Mouse (Mus musculus) cerebellum, postnatal 4 days (tissue): ENCODE data around the gene AC124502.3.
A peak's percentile ranks its signal among the peaks of the same experiment; 100 is the strongest.
"Not testable (repeated sequence)": the region's sequence is repeated elsewhere in the genome, so short reads cannot be mapped to it uniquely, and the experiment has no call there.

Experiments
- DNase-seq, 2 experiments: peaks; one replicate each; pipeline ENCODE4 v3.0.0; 2022; ENCODE audit warnings: low spot score in 2 of 2, mixed read lengths in 1 of 2

AC124502.3 gene

DNA sequence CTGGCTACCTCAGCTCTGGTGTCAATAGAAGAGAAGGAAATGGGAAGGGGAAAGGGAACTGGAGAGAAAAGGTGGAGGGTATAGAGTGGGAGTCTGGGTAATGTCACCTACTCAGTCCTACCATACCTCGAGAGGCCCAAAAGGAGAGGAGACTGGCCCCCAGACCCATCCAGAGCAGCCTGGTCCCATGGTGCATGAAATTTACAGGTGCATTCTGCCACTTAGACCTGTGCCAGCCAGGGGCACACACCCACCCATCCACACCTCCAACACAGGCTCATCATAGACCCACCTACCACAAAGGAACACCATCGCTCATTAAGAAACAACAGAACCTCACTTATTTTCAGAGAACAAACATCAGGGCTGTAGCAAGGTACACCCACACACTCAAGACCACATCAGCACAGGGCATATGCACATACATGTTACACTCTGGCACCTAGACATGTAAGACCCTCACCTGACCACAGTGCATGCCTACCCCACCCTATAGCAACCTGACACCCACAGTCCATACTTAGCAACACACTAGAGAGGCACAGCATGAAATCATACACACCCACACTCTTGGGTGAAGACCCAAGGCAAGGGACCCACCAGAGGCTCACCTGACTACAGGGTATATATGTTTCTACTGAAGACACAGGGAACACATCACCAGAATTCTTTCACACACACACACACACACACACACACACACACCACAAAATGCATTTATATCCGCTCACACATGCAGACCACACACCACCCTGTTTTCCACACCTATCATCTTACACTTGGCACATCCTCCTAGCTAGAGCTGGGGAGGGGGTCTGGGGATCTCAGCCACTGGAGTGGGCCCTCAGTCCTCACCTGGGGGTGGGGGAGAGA lies 45.5 kb downstream of the AC124502.3 start:
- DNase-seq: no peak

GRCm38 (mm10) chr19:5084834-5085144 lies 46.1 kb downstream of the AC124502.3 start:
- no peak for DNase-seq

- peak in 1 of 2 experiments; percentile 28 for DNase-seq
Measured at GRCm38 (mm10) chr19:5085145-5085863, 46.6 kb downstream of the AC124502.3 start, which contains the start of gene Tmem151a. Gene Tmem151a, minus strand, starts transcription at chr19:5085531.

DNA sequence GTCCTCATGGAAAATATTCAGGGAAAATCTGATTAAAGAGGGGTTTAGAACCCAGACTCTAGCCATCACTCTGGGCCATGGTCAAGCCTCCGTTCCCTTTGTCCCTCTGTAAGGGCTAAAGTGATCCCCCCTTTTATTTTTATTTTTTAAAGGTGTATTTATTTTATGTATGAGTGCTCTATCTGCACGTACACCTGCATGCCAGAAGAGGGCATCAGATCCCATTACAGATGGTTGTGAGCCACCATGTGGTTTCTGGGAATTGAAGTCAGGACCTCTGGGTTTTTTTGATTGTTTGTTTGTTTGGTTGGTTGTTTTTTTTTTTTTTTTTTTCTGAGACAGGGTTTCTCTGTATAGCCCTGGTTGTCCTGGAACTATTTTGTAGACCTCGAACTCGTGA lies 47.8 kb downstream of the AC124502.3 start:
- not testable (repeated sequence) for DNase-seq

GRCm38 (mm10) chr19:5087884-5088728 lies 49.4 kb downstream of the AC124502.3 start, which contains the start of gene Yif1a:
Gene Yif1a, plus strand, starts transcription at chr19:5088538.
- DNase-seq: peak; percentile 71 to 87

DNA sequence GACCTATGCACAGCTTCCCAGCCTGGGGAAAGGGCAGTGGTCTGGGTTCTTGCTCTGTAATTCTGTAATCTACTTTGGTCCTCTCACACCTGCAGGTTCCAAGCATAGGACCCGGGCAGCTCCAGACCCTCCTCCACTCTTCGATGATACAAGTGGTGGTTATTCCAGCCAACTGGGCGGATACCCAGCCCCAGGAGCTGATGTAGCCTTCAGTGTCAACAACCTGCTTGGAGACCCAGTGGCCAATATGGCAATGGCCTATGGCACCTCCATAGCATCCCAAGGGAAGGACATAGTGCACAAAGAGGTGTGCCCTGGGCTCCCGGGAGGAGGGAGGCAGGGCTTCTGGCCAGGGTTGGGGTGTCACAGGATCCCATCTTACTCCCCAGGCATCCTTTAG lies 50.6 kb downstream of the AC124502.3 start:
- DNase-seq: no peak

DNA sequence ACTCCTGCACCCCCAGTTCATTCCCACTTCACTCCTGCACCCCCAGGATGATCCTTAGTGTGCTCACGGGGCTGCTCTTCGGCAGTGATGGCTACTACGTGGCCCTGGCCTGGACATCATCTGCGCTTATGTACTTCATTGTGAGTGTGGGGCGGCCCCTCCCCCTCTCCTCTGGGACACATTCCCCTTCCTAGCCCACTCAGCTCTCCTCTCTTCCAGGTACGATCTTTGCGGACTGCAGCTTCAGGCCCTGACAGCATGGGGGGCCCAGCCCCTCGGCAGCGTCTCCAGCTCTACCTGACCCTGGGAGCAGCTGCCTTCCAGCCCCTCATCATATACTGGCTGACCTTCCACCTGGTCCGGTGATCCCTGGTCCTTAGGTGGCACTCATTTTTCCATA lies 53.4 kb downstream of the AC124502.3 start:
- no peak for DNase-seq

- DNase-seq: no peak
Measured at GRCm38 (mm10) chr19:5093481-5094242, 55.0 kb downstream of the AC124502.3 start.

- DNase-seq: peak; percentile 95 to 99
Measured at GRCm38 (mm10) chr19:5094243-5094632, 55.5 kb downstream of the AC124502.3 start.

DNA sequence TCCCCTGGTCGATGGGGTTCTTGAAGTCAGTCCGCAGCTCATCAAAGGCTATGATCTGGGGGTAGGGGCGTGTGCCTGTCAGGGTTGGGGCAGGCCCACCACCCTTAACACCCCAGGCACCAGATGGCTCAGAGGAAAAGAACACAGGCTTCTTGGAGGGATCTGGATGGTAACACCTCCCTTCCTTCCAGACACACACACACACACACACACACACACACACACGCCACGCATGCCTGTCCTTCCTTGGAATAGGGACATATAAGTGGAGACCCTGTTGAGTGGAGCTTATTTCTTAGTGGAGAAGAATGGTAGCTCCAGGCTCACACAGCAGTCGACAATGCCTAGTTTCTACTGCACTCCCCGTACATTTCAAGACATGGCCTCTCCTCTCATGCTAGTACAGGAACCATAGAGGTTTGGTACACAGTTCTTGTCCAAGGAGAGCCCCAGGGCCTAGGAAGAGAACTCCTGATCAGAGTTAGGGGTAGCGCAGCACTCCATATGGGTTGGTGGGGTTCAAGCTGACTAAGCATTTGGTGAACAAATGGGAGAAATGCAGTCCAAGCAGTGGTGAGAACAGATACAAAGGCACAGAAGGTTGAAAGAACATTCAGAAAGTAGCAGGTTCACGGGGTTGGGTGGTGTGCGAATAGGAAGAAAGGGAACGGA lies 56.2 kb downstream of the AC124502.3 start:
- DNase-seq: no peak

DNA sequence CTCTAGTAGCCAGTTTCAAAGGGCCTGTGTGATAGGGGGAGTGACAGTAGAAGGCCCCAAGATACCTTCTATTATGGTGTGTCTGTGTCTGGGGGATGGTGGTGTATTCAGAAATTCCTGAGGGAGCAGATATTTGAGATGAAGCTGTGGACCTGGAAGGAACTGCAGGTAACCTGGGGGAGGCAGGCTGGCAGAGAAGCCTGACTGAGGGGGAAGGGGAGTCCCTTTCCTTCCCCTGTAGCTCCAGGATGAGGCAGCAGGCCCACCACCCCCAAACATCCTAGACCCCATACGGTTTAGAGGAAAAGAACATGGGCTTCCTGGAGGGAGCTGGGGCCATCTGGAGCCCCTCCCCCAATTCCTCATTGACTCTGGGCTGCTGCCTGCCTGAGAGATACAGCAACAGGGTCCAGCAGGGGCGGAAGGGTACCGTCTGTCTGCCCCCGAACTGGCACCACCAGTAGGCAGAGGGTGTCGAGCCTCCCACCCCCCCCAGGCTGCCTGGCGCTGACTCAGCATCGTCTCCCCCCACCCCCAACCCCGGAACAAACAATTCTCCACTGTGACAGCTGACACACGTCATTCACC lies 57.3 kb downstream of the AC124502.3 start:
- no peak for DNase-seq

GRCm38 (mm10) chr19:5097521-5098362 lies 59.1 kb downstream of the AC124502.3 start:
- peak in 1 of 2 experiments; percentile 32 for DNase-seq

DNA sequence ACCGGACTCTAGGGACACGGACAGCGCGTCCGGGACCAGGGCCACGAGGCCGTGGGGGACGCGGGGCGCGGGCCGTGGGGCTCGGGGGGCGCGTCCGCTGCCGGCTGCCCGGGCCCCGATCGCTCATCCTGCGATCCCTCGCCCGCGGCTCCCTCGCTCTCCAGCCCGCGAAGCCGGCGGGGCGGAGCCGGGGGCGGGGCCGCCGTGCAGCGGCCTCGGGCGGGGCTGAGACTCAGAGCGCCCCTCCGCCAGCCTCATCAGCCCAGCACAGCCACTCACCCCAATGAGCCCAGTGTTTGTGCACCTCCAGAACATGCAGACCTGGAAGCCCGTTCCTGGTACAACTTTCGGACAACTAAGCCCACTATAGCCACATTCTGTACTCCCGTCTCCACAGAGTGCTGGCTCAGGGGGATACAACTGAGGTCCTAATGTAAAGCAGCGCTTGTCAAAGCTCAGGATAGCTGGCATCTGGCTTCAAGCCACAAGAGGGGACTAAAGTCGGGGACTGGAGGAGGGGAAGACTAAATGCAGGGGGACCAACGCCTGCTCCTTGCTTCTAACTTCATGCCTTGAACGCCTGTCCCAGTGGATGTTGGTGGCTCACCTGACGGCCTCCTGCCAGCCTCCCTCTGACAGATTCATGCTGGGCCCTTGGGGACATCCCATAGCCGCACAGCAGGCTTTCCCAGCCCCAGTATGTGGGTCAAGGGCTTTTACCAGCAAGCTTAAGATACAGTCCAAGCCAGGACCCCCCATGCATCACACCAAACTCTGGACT lies 59.9 kb downstream of the AC124502.3 start, which contains the start of gene Cnih2:
TSS of gene Cnih2 (minus strand) at position 159 of the 781 bp plus-strand sequence.
- DNase-seq: peak in 1 of 2 experiments; percentile 69
